Mouse (Mus musculus): ENCODE data around the gene Gli3.
A peak's percentile ranks its signal among the peaks of the same experiment; 100 is the strongest.

Gli3 gene

GRCm38 (mm10) chr13:15550027-15550602 is 87.1 kb downstream of the Gli3 start:
- DNase-seq (ENCODE audit: extremely low read depth, insufficient read length, low spot score), result no peak

GRCm38 (mm10) chr13:15550731-15551130 is 87.7 kb downstream of the Gli3 start:
- DNase-seq (ENCODE audit: extremely low read depth, insufficient read length, low spot score), result no peak

GRCm38 (mm10) chr13:15552009-15552408 is 89.0 kb downstream of the Gli3 start:
- DNase-seq (ENCODE audit: extremely low read depth, insufficient read length, low spot score), result no peak

- DNase-seq (ENCODE audit: extremely low read depth, insufficient read length, low spot score), result no peak
Observed at GRCm38 (mm10) chr13:15556646-15557098, 93.6 kb downstream of the Gli3 start.

GRCm38 (mm10) chr13:15561441-15561840 is 98.4 kb downstream of the Gli3 start:
- DNase-seq (ENCODE audit: extremely low read depth, insufficient read length, low spot score), result no peak

GRCm38 (mm10) chr13:15570908-15571568 is 108.0 kb downstream of the Gli3 start:
- DNase-seq (ENCODE audit: extremely low read depth, insufficient read length, low spot score), result no peak

GRCm38 (mm10) chr13:15577133-15577917 is 114.3 kb downstream of the Gli3 start:
- no peak for DNase-seq (ENCODE audit: extremely low read depth, insufficient read length, low spot score)

- DNase-seq (ENCODE audit: extremely low read depth, insufficient read length, low spot score), result no peak
Observed at GRCm38 (mm10) chr13:15580458-15580857, 117.4 kb downstream of the Gli3 start.

GRCm38 (mm10) chr13:15585941-15586340 is 122.9 kb downstream of the Gli3 start:
- peak; percentile 37 for DNase-seq (ENCODE audit: extremely low read depth, insufficient read length, low spot score)

- DNase-seq (ENCODE audit: extremely low read depth, insufficient read length, low spot score), result peak; percentile 26
Observed at GRCm38 (mm10) chr13:15588278-15589272, 125.5 kb downstream of the Gli3 start.

GRCm38 (mm10) chr13:15590326-15590933 is 127.4 kb downstream of the Gli3 start:
- DNase-seq (ENCODE audit: extremely low read depth, insufficient read length, low spot score), result no peak

GRCm38 (mm10) chr13:15596667-15597066 is 133.6 kb downstream of the Gli3 start:
- DNase-seq (ENCODE audit: extremely low read depth, insufficient read length, low spot score), result no peak

- no peak for DNase-seq (ENCODE audit: extremely low read depth, insufficient read length, low spot score)
Observed at GRCm38 (mm10) chr13:15599741-15600140, 136.7 kb downstream of the Gli3 start.

- DNase-seq (ENCODE audit: extremely low read depth, insufficient read length, low spot score), result no peak
Observed at GRCm38 (mm10) chr13:15602161-15602560, 139.1 kb downstream of the Gli3 start.

GRCm38 (mm10) chr13:15602677-15603221 is 139.7 kb downstream of the Gli3 start:
- DNase-seq (ENCODE audit: extremely low read depth, insufficient read length, low spot score), result no peak

GRCm38 (mm10) chr13:15604074-15604473 is 141.0 kb downstream of the Gli3 start:
- no peak for DNase-seq (ENCODE audit: extremely low read depth, insufficient read length, low spot score)

GRCm38 (mm10) chr13:15617423-15617822 is 154.4 kb downstream of the Gli3 start:
- no peak for DNase-seq (ENCODE audit: extremely low read depth, insufficient read length, low spot score)

GRCm38 (mm10) chr13:15618051-15618692 is 155.1 kb downstream of the Gli3 start:
- DNase-seq (ENCODE audit: extremely low read depth, insufficient read length, low spot score), result no peak

- no peak for DNase-seq (ENCODE audit: extremely low read depth, insufficient read length, low spot score)
Observed at GRCm38 (mm10) chr13:15621009-15621408, 158.0 kb downstream of the Gli3 start.

All from 3134 (cell line).